Mouse (Mus musculus) liver, adult 2 months (tissue): ENCODE results near the gene Sipa1l1.

ENCODE experiments used
- CTCF ChIP-seq: fragments of 200-500 bp; IDR thresholded peaks from 2 replicates; pipeline ENCODE4 v1.5.1; 2011; ENCODE audit warnings: low read depth, low read length, control low read depth
- POLR2A ChIP-seq: fragments of 200-500 bp; IDR thresholded peaks from 2 replicates; pipeline ENCODE4 v1.6.1; 2011; ENCODE audit warnings: low read length, control low read depth; ENCODE audit not compliant: insufficient read depth; ENCODE audit errors: extremely low read depth

GRCm38 (mm10) chr12:82214916-82215315 lies 45.8 kb downstream of the Sipa1l1 start:
- TF ChIP-seq POLR2A (no peak), CTCF (no peak)
